Mouse (Mus musculus) bone marrow macrophage, adult 2 months (primary cell): ENCODE data around the gene Htatip2.

Experiments used
- CTCF ChIP-seq: IDR thresholded peaks from 2 replicates; pipeline ENCODE4 v1.5.1; 2012; ENCODE audit warnings: low read depth, mild to moderate bottlenecking, low read length, moderate library complexity
- POLR2A ChIP-seq: IDR thresholded peaks from 2 replicates; pipeline ENCODE4 v1.6.1; 2012; ENCODE audit warnings: mild to moderate bottlenecking, low read depth, low read length, borderline replicate concordance

DNA sequence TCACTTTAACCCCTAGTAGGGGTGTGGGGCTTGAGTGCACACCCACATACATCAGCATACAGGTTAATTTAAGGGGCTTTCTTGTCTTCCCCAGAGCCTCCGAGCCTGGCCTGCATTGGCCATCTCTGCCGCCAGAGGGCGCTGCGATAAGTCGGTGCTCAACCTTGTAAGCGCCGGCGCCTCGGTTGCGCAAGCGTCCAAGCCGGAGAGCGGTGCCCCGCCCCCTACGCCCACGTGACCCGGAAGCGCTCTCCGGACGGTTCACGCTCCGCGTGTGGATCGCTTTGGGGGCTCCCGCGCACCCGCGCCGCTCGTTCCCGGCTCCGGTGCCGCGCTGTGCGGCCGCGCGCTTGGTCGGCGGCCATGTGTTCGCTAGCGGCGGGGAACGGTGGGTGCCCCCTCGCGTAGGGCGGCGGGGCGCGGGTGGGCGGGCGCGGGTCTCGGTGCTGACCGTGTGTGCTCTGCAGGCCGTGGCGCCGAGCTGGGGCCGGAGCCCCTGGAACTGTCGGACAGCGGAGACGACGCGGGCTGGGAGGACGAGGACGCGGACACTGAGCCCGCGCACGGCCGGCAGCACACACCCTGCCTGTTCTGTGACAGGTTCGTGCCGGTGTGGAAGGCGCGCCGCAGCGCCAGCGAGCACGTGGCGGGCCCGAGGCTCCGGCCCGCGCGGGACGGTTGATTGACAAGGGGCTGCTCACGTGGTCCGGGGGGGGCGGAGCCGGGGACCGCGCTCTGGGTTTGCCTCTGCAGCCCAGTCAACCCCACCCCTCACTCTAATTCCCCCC is 19.4 kb downstream of the Htatip2 start, which contains the start of gene Prmt3:
- peak; percentile 84 for TF ChIP-seq CTCF
- TF ChIP-seq POLR2A = no peak
